Mouse (Mus musculus) frontal cortex, postnatal 25 days (tissue): ENCODE results near the gene Camta1.

Source experiments
- DNase-seq, 2 experiments: peaks; one replicate each; pipeline ENCODE4 v3.0.0; 2022; ENCODE audit warnings: low spot score in 2 of 2

Camta1 gene

DNA sequence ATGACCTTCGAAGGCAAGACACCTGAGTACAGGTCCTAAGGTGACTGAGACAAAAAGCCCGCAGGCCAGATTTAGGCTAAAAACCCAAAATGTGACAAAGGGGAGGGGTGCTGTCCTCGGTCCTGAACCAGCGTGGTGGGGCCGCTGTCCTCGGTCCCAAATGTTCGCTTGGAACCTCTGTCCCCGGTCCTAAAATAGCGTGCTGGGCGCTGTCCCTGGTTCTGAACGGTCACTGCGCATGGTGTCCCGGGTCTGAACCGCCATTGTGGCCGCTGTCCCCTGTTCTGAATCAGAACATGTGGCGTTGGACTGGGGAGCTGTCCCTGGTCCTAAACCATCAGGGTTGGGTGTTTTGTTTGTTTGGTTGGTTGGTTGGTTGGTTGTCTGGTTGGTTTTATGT, 257.2 kb downstream of the Camta1 start:
- DNase-seq = peak; percentile 27 to 41

DNA sequence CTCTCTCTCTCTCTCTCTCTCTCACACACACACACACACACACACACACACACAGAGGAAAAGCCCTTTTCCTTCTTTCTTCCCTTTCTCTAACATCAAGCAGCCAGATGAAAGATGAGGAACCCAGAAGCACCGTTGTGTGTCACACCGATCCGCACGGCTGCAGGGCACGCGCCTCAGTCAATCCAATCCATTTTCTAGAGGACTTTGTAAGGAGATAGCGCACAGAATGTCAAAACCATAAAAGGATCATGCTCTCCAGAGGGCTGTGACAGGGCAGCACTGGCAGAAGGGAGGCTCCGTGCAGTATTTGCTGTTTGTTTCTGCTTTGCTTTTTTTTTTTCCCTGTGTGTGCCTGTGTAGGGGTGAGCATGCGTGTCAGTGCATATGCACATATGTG, 258.1 kb downstream of the Camta1 start:
- no peak for DNase-seq

DNA sequence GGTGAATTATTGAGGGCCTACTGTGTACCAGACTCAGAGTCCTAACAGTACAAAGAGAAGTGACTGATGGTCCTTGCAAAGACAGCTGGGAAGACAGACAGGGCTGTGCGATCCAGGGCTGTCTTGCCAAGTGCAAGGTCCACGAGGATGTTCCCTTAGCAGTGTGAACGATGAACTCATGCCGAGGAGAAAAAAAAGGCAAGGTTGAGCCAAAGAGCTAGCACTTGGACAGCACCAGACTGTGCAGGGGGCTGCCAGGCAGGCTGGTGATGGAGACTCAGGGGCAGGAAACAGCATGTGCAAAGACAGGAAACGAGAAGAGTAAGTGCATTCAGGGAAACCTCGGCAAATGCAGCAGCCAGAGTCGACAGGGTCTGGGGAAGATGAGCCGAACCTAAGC, 266.6 kb downstream of the Camta1 start:
- no peak for DNase-seq

DNA sequence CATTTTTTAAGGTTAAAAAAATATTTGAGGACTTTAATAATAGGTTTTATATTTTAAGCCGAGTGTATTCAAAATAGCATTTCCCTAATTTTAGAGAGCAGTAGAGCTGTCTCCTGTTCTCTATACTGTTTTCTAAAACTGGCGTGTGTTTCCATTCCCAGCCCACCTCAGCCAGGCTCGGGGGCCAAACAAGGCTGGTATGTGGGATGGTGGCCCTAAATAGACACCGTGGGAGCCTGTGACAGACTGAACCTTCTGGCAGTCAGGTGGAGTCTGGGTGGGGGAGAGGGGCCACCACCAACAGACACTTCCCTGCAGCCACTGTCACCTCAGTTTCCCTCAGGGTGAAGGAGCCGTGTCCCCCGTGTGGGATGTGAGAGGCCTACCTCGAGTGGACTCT, 268.6 kb downstream of the Camta1 start:
- DNase-seq = no peak

DNA sequence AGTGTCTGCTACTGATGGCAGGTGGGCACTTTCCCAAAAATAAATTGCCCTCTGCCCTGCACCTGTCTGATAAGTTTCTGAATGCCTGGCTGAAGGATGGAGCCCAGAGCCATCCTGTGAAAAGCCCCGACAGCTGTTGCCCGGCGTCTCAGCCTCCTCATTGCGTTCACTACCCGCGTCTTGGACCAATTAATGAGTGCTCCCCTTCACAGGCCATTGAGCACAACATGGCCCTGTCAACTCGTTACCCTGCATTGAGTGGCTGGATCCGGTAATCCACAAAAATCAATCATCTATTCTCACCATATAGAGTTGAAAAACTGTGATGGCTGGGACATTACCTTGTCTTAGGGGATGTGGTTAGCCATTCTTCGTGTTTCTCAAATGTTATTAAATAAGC, 275.6 kb downstream of the Camta1 start:
- no peak for DNase-seq

DNA sequence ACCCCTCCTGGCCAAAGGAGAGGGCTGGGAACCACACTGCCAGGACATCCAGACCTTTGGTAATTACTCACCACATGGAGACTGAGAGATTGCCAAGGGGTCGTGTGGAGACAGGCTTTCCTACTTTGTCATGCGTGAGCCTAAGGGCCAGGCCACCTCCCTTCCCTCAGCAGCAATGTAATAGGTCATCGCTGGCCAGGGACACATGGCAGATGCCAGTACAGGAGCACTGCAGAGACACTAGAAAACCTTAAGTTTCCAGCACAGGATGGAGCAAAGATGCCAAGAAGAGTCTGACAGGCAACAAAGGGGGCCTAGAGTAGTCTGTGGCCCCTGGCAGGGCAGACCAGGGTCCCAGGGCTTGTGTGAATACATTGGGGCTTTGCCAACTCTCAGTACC, 283.7 kb downstream of the Camta1 start:
- DNase-seq = no peak

DNA sequence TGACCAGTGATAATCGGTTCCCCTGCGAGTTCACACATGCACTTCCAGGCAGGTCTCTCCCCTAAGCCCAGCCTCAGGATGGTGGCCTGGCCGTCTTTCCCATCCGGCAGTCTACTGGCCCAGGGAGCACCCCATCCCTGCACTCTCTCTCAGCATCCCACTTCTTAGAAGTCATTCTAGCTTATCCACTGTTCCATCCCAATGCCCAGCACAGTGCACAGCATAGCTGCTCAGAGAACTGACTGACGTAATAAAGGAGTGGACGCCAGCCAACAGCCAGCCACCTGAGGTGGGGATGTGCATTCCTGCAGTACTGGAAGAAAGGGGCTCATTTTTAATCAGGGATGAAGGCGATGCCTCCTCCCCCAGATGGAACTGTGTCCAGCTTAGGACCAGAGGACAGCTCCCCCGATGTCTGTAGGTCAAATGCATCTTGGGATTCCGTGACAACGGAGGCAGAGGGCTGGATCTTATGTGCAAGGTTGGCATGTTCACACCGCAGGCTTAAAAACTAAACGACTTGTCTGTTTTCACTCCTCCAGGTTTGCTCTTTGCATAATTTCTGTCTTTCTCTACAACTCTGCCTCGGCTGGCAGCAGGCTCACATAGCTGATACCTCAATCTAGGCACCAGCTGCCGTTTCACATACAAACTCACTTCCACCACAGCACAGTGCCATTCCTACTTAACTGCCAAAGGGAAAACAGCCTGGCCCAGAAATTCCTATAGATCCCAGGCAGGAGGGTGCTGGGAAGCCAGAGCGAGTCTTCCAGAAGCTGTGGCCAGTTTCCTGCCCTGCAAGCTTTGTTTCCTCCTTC, 285.2 kb downstream of the Camta1 start:
- DNase-seq = no peak

DNA sequence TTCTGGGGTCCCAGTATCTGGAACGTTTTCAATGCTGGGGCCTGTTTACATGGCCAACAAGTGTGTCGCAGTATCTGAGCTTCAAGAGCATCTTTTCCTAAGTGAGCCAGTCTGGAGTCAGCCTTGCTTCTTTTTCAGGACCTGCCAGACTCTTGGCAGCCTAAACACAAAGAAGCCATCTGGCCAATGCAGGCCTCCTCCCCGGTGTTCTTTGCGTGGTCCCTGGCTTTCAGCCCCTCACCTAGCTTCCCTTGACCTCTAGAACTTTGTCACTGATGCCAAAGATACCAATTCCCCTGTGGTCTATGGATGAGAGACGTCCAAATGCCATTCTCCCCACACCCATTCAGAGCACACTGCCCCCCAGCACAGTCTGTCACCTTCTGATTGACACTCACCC, 289.0 kb downstream of the Camta1 start:
- no peak for DNase-seq

DNA sequence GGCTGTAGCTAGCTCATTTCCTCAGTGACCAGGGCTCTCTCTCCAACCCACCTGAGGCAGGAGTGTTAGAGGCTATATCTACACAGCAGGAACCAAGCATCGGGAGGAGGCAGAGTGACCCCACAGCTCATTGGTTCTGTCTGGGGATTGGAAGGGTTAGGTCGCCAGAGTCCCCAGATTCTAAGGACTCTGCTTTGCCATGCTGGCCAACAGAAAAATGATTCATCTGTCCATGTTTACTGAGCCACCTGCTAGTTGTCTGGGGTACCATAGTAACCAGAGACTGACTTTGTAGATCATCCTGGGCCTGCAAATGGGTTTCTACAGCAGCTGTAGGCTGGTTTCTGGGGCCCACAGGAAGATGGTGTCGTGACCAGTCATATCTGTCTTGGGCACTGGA, 292.1 kb downstream of the Camta1 start:
- no peak for DNase-seq

DNA sequence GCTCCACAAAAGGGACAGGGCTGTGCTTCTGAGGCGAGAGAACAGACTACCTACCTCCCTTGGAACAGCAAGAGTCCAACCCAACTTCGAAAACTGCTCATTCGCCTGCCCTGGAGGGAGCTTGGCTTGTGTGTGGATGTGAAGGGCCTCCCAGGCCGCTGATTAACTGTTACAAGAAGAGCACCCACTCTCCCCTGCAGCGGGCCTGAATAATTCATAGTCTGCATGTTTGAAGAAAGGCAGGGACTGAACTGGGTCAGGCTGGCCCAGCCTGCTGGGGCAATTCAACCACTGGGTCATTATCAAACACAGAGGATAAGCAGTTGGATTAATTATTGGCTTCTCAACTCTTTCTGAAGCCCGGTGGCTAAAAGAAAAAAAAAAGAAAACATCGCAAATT, 292.8 kb downstream of the Camta1 start:
- DNase-seq = no peak

DNA sequence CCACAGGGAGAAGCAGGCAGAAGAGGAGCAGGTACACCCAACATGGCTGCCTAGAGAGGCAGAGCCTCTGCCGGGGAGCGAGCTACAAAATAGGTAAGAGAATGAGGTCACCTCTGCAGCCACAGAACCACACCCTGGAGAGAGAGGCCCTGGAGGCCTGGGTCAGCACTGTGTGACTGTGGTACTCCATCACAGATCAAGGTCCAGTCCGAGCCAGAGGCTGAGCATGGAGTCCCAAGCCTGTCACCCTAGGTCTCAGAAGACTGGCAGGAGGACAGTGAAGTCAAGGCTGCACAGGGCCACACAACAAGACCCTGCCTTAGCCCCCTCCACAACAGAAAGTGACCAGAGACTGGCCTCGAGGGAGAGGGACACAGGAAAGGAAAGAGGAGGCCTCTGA, 294.6 kb downstream of the Camta1 start:
- no peak for DNase-seq

DNA sequence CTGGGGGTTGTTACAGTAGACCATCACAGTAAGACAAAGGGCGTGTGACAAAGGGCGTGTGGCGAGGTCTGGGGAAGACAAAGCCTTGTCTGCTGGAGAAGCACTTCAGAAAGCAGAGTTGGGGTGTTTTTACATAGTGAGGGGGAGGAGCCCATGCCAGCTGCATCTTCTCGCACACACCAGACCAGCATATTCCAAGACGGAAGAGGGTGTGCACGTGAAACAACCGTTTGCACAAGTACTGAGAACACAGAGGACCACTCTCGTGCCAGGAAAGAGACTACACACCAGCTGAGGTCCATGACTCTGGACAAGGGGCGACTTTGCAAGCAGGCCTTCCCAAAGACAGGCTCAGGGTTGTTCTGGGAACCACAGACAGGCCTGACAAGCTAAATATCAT, 306.2 kb downstream of the Camta1 start:
- DNase-seq = no peak

DNA sequence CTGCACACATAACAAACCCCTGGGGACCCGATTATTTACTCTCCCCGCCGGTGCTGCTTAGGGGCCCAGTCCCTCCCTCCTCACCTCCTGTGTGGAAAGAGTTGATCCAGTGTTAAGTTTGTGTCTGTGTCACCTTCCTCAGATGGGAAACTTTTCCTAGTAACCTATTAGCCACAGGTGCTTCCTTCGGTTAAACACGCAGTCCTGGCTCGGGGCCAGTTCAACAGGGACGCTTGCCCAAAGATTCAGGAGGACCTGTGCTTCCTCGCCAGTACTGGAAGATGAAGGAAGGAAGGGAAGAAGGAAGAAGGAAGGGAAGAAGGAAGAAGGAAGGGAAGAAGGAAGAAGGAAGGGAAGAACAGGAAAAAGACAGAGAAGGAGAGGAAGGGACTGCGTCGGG, 312.2 kb downstream of the Camta1 start:
- no peak for DNase-seq

DNA sequence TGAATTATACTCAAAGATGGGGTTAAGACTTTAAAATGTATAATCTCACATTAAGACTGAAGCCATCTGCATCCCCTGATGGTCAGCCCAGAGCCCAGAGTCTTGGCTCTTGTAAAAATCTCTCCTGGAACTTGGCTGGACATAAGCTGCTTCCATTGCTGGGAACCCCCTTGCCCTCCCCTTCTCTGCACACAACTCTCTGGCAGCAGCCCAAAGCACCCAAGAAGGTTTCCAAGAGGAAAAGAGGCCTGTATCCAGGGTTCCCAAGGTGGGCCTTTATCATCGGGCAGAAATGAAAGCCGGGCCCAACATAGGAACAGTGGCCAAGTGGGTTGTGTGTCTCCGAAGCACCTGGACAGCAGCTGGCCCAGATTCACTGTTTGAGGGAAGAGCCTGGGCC, 316.2 kb downstream of the Camta1 start:
- no peak for DNase-seq

DNA sequence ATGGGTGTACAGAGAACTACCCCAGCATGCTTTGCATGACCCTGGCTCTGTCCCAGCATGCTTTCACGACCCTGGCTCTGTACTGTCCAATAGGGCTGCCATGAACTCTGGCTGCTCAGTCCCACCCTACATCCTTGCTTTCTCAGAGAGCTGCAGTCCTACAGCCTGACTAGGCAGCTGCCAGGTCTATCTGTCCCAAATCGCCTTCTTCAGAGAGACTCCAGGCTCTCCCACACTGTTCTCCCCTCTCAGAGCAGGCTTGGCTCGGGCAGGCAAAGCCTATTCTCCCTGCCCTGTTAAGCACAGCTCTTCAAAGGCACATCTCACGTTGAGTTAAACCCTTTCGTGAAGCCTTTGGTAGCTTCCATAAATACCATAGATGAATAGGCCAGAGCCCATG, 317.5 kb downstream of the Camta1 start:
- DNase-seq = no peak

DNA sequence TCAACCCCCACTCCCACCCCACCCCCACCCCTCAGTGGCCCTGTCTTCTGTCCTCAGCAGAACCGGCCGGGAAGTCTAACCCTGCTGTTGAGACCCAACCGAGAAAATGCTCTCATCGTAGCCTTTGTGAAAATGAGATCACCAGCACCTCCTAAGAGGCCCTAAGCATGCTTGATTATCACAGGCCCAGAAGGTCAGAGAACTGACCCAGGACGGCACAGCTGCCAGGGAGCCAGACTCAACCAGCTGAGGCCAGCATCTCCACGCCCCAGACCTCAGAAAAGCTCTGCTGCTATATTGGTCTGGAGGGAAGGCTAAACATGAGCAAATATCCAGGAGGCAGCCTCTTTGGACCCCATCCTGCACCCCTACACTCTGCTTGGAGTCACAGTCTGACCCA, 321.1 kb downstream of the Camta1 start:
- DNase-seq = no peak

DNA sequence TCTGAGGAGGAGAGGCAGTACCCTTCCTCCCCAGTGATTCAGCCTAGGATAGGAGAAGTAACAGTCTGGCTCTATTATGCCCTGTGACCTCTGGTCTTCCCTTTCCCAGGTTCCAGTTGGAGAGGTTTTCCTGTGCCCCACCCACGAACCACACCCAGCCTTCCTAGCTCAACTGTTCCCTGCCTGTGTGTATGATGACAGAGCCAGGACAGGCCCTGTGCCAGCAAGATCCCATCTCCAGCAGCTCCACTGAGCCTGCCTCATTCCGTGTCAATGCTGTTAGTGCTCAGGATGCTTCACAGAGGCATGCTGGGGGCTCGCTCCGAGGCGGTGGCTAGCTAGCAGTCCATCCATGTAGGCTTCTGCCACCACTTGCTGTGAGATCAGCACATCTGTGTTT, 321.8 kb downstream of the Camta1 start:
- no peak for DNase-seq

DNA sequence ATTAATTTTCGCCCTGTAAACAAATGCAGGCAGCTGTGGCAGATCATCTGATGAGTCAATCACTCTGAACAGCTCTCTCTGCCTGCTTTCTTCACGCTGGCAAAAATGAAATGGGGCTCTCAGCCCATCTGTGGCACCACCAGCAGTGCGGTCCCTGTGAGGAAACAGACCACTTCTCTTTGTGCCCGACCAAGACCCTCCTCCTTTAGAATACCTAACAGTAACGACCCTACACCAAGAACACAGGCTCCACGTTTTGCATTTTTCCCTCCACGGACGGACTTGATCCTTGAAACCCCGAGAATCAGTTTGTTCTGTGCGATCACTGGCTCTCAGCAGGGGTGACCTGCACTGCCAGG, 322.5 kb downstream of the Camta1 start:
- DNase-seq = no peak

DNA sequence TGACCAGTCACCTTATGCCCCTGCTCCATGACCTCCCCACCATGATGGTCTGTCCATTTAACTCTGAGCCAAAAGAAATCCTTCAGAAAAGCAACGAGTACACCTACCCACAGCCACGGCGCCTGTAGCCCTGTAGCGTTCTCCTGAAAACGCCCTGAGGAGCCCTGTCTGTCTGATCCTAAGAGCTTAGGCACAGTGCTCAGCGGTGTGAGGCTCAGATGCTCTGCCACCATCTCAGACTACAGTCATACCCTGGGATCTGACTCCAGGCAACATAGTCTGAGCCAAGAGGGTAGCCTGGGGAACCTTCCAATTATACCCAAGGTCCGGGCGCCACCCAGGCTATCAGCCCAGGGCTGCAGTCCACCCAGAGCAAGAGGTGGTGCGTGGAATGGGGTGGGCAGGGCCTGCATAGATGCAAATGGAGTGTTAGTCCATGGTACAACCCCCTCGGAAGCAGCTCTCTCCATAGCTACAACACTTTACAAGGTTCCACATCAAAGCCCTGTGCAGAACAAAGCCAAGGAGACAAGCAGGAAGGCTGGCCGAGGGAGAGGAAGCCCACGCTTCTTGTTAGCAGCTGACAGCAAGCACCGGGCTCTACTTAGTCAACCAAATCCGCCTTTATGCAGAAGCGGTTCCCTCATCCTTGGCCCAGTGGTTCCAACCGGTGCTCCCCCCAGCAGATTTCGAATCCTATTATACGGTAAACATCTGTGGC, 323.1 kb downstream of the Camta1 start:
- no peak for DNase-seq

DNA sequence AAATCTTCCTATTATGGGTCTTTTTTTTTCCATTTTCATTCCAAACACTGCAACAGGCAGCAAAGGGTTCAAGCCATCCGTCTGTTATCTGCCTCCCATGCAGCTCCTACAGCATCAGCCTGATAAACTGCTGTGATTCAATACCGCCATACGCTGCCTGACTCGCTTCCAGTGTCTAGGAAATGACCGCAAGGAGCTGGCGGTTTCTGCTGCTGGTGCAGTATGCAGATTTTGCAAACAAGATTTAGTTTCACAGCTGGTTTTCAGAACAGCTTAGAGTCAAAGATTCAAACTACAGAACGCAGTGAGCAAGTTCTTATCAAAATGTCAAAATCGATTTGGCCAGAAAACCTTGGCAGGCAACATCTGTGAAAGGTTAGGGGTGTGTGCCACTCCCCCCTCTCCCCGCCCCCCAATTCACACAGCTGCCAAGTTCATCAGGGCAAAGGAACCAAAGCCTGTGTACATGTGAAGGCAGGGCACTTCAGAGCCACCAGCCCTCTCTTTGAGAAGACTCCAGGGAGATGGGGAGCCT, 325.7 kb downstream of the Camta1 start:
- DNase-seq = no peak

DNA sequence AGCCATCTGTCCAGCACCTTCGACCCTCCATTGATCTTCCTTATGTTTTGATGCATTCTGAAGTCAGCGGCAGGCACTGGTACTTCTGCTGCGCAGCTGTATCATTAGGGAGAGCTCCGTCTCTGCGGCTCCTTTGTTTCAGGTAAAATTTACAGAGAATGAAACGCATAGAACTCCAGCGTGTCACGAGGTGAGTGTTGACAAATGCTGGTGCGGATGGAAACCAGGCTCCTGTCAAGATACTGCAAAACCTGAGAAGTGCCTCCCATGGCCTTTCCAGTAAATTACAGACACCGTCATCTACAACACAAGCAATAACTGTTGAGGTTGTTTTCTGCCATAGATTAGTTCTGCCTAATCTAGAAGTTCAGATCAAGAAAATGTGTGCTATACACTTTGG, 328.2 kb downstream of the Camta1 start:
- no peak for DNase-seq

DNA sequence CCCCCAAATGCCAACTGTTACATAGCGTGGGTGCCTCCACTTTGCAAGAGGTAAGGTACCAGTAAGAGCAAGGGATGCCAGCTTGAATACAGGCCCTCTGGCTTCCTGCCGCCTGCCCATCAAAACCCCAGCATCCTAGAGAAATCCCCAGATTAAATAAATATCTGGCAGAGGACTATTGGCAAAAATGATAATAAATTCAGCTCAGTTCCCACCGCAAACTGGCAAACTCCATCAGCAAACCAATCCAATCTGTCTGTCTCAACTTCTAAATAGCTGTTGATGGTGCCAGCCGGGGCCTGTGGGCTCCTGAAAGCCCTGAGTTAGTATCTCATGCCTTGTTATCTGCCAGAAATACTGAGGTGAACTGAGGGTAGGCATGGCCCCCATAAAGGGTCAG, 333.2 kb downstream of the Camta1 start:
- DNase-seq = no peak

DNA sequence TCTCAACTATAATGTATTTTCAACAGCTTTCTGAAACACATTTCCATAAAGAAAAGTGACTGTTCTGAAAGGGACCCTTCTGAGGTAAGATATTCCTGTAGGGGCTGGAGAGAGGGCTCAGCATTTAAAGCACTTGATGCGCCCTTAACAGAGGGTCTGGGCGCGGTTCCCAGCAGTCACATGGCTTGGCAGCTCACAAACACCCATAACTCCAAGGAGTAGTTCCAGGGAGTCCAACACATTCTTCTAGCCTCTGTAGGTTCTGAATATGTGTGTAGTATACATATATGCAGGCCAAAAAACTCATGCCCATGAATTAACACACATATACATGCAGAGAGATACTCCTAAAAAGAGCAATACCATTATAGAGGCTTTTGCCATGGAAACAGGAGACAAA, 333.9 kb downstream of the Camta1 start:
- DNase-seq = no peak
